In the genomic region with DNA sequence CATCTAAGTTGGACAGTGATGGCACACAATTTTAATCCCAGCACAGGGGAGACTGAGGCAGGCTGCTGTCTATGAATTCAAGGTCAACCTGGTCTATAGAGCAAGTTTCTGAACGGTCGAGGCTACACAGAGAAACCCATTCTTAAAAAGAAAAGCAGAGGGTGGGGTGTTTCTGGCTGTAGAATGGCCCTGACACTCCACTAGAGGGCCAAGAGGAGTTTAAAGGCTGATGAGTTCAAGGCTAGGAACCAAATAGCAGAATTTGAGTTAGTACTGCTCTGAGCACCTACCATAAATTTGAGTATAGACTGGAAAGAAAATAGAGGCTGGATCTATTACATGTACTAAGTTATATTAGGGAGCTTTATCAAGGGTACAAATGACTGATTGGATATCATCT, we compare ENCODE assay signal across 13 mouse cellular contexts.
"Had no signal": no experiment of that assay in that cellular context is flagged by ENCODE, and none has a peak within 500 bp of the region (broad histone marks: within the 10 kb centered on the region; RNA-seq: fewer than 3 reads in every experiment).

No protein-coding gene starts in this region.

- DNase-seq: kidney, adult 11 months; kidney, adult 9 months; kidney, postnatal 14 days; layer of hippocampus, postnatal 36 days; lung, adult 18-20 months; lung, postnatal 4 days; right cerebral cortex, adult 18-20 months; thymus, adult 18-20 months; thymus, postnatal 25 days had no signal

- H3K4me2 ChIP-seq: limb, embryonic 13.5 days; midbrain, embryonic 13.5 days; neural tube, embryonic 15.5 days had no signal

- ATAC-seq: midbrain, embryonic 13.5 days had no signal

- H3K36me3 ChIP-seq: limb, embryonic 13.5 days; midbrain, embryonic 13.5 days; neural tube, embryonic 15.5 days had no signal

- H3K9ac ChIP-seq: limb, embryonic 13.5 days; liver, embryonic 14.5 days; midbrain, embryonic 13.5 days; neural tube, embryonic 15.5 days had no signal

- H3K9me3 ChIP-seq: limb, embryonic 13.5 days; midbrain, embryonic 13.5 days; neural tube, embryonic 15.5 days had no signal

- H3K4me3 ChIP-seq: limb, embryonic 13.5 days; midbrain, embryonic 13.5 days; neural tube, embryonic 15.5 days had no signal

- H3K27ac ChIP-seq: limb, embryonic 13.5 days; liver, embryonic 14.5 days; midbrain, embryonic 13.5 days; neural tube, embryonic 15.5 days had no signal
